Mouse (Mus musculus): ENCODE results near the gene P2ry10b.

Gene P2ry10b

GRCm38 (mm10) chrX:107148681-107149080 lies at the start of gene P2ry10b:
Gene P2ry10b (plus strand): TSS chrX:107148927.
- no peak for DNase-seq (ENCODE audit: low spot score in 2 of 2)

- DNase-seq (ENCODE audit: low spot score in 2 of 2): no peak
Observed at GRCm38 (mm10) chrX:107116333-107116732, 32.4 kb upstream of the P2ry10b start.

DNA sequence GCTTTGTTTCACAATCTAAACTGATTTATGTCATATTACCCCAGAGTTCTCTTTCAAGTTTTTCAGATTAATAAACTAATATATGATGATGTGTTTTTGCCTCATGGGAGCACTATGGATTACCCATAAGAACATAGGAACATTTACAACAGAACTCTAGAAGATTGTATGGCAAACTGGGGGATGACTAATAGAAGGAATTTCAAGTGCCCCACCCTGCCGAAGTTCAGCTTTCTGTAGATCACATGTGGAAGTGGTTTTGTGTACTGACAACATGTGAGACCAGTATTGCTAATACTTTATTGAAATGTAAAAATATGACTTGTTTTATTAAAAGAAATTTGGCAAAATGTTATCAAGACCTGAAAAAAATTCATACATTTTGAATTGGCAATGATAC lies 31.7 kb upstream of the P2ry10b start:
- no peak for DNase-seq (ENCODE audit: low spot score in 2 of 2)

DNA sequence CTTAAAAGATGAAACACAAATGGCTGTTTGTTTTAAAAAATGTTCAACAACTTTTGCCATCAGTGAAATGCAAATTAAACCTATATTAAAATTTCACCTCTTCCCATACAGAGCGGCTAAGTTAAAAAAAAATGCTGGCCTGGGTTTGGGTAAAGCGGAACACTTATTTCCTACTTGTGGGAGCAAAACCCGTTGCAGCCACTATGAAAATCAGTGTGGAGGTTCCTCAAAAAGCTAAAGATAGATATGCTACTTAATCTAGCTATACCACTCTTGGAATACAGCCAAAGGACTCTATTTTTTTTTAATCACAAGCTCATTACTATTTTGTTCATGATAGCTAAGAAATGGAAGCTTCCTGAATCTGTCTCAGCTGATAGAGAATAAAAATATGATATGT lies 5.5 kb upstream of the P2ry10b start:
- no peak for DNase-seq (ENCODE audit: low spot score in 2 of 2)

- DNase-seq (ENCODE audit: low spot score in 2 of 2): no peak
Observed at GRCm38 (mm10) chrX:107143930-107144329, 4.8 kb upstream of the P2ry10b start.

- no peak for DNase-seq (ENCODE audit: low spot score in 2 of 2)
Observed at GRCm38 (mm10) chrX:107149391-107149993, 765 bp downstream of the P2ry10b start.

DNA sequence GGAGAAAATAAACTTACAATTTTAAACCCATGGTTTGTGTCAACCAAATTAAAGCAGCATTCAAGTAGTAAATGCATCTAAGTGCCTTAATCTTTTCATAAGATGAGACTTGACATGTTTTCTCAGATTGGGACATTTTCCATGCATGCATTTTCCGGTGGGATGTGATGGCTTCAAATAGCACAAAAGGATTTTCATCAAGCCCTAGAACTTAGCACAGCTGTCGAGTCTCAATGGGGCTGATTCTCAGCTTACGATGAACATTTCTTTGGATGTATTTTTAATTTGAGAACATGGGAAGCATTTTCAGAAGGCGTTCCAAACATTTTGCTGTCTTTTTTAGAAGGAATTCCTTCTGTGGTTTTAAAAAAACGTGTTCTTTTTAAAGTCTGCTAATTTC lies 1.3 kb downstream of the P2ry10b start:
- DNase-seq (ENCODE audit: low spot score in 2 of 2): no peak

- peak; percentile 51 to 56 for DNase-seq (ENCODE audit: low spot score in 2 of 2)
Observed at GRCm38 (mm10) chrX:107150752-107151515, 2.2 kb downstream of the P2ry10b start.

GRCm38 (mm10) chrX:107156021-107156420 lies 7.3 kb downstream of the P2ry10b start:
- no peak for DNase-seq (ENCODE audit: low spot score in 2 of 2)

DNA sequence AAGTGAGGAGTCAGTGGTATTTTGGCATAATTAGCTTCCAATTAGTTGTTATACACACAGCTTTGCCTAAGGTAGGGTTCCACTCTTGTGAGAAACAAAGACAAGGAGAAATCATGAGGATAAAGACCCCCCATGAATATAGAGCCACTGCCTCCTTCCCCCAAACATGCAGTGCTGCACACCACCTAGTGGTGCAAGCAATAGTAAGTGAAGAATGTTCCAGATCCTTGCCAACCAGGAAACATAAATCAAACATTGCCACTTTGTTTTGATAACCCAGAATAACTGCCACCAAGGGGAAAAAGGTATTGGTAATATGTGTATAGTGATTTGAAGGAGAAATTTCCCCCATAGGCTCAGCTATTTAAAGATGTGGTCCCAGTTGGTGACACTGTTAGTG lies 11.8 kb downstream of the P2ry10b start:
- DNase-seq (ENCODE audit: low spot score in 2 of 2): no peak

DNA sequence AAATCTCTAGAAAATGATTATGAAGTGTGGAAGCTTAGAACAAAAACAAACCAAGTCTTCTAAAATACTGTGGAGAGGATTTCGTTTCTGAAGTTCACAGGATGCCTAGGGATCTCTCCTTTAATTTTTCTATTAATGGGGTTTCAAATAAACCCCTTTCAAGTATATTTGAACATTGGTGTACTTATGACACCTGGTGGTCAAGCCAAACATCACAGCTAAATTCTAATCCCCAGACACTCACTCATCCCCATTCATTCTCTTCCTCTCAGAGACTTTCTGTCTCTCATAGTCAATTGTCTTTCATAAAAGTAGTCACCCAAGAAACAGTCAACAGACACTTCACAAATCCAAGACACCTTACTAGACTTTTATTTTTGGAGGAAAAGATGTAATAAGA lies 19.6 kb downstream of the P2ry10b start:
- DNase-seq (ENCODE audit: low spot score in 2 of 2): peak in 1 of 2 experiments; percentile 25

- no peak for DNase-seq (ENCODE audit: low spot score in 2 of 2)
Observed at GRCm38 (mm10) chrX:107169128-107169527, 20.4 kb downstream of the P2ry10b start.

DNA sequence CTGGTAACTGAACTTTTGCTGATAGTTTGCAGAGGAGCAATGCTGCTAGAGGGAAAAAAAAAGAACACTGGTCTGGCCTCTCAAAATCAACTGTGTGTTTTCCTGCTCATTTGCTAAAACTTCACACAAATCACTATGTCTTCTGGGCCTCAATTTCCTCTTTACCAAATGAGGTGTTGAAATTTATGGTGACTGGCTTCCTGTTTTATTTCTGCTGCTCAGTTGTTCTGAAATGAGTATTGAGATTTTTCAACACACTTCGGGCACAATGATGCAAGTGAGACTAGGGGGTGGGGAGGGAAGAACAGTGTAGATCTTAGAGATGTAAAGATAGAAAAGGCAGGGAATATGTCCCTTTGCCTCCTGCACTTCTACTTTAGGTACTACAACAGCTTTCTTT lies 30.0 kb downstream of the P2ry10b start:
- DNase-seq (ENCODE audit: low spot score in 2 of 2): peak in 1 of 2 experiments; percentile 11

DNA sequence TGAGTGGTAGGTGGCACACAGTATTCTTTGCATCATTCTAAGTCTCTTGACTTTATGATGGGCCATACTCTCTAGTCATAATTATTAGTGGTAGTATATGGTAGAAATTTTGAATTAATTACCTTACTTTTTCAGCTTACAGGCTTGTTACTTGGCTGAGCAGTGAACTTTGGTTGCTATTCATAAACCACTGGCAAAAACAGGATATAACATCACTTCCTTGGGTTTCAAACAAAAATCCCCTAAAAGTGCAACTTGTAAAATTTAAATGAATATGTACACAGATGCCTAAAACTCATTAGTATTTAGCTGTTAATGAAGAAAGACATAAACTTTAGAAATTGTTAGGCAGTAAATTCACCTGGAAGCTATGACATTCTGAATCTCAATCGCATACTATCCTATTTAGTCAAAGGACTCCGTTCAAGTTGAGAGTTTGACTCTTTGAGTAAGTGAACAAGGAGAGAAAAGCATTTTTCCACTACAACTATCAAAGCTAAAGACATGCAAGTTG lies 68.9 kb downstream of the P2ry10b start:
- DNase-seq (ENCODE audit: low spot score in 2 of 2): peak in 1 of 2 experiments; percentile 17

Measured in natural killer cell, adult 2 months (primary cell).